Mouse (Mus musculus) G1E (cell line): ENCODE measurements around the gene Lrrd1. TPM values are rescaled to one million over a fixed set of nuclear protein-coding genes. Genes with fewer than 3 reads are reported as not detected.
"Not testable (repeated sequence)": the region's sequence is repeated elsewhere in the genome, so short reads cannot be mapped to it uniquely, and the experiment has no call there.

ENCODE experiments used
- ATAC-seq: 2 replicates; pipeline ENCODE4 v1.8.0; 2016; ENCODE audit warnings: mild to moderate bottlenecking; ENCODE audit not compliant: insufficient number of reproducible peaks, poor library complexity, low FRiP score, severe bottlenecking; ENCODE audit errors: extremely low read depth
- DNase-seq: peaks from one replicate; pipeline ENCODE4 v3.0.0; 2012; ENCODE audit warnings: low spot score
- H3K27me3 ChIP-seq: 2 replicates; pipeline ENCODE4 v1.6.1; 2012; ENCODE audit warnings: mild to moderate bottlenecking, low read length, inconsistent platforms; ENCODE audit not compliant: insufficient read depth
- H3K36me3 ChIP-seq: replicated peaks from 2 replicates; pipeline ENCODE3; 2012; ENCODE audit warnings: mild to moderate bottlenecking, inconsistent platforms
- H3K4me1 ChIP-seq: 2 replicates; pipeline ENCODE4 v1.6.1; 2012; ENCODE audit warnings: low read depth, low read length, inconsistent platforms, mixed read lengths; ENCODE audit not compliant: insufficient read depth
- H3K4me3 ChIP-seq: 2 replicates; pipeline ENCODE4 v1.5.1; 2012; ENCODE audit warnings: low read depth, mild to moderate bottlenecking, inconsistent platforms, low read length, moderate library complexity, mixed read lengths
- H3K9me3 ChIP-seq: replicated peaks from 2 replicates; pipeline ENCODE4 v1.6.1; 2012; ENCODE audit warnings: inconsistent platforms
- CTCF ChIP-seq: IDR thresholded peaks from 2 replicates; pipeline ENCODE4 v1.5.1; 2012; ENCODE audit warnings: low read depth, low read length, inconsistent platforms, mixed read lengths
- GATA1 ChIP-seq: IDR thresholded peaks from 2 replicates; pipeline ENCODE4 v1.6.1; 2012; ENCODE audit warnings: borderline replicate concordance, low read length, inconsistent platforms, mixed read lengths
- GATA2 ChIP-seq: IDR thresholded peaks from 2 replicates; pipeline ENCODE4 v1.6.1; 2012; ENCODE audit warnings: low read depth, low read length, inconsistent platforms, borderline replicate concordance
- POLR2AphosphoS5 ChIP-seq: IDR thresholded peaks from 2 replicates; pipeline ENCODE4 v1.6.1; 2012; ENCODE audit warnings: low read depth, low read length, inconsistent platforms; ENCODE audit not compliant: insufficient replicate concordance
- TAL1 ChIP-seq: conservative IDR thresholded peaks from 2 replicates; pipeline ENCODE4 v1.6.1; 2012; ENCODE audit warnings: low read depth, low read length, inconsistent platforms, mixed read lengths
- polyA plus RNA-seq: library from polyadenylated mRNA; stranded (reverse); fragments of >175 nt; gene quantifications from 2 replicates; pipeline ENCODE4 v1.2.3, GENCODE M21; 2012
- total RNA-seq, 2 experiments: library from RNA; stranded (forward) in 1 of 2; stranded (reverse) in 1 of 2; fragments of 200-1000 nt in 1 of 2; fragments of >200 nt in 1 of 2; fragmentation: Nextera tagmentation in 1 of 2; gene quantifications; 2 replicates each; pipeline ENCODE4 v1.2.3; 2014 to 2017

Gene Lrrd1
- total RNA-seq (2014; fragmentation: Nextera tagmentation) = not detected in 2 replicates
- 0.17 and 0.22 TPM in 2 replicates for total RNA-seq (2017)
- polyA plus RNA-seq = 0.02 TPM in 1 of 2 replicates, not detected in the other

- Histone ChIP-seq H3K4me1 (no peaks in the 10 kb centered on the region), H3K36me3 (peaks cover 31% of the 10 kb centered on the region), H3K4me3 (no peak within 1 kb of the TSS), H3K9me3 (no peaks in the 10 kb centered on the region), H3K27me3 (peaks cover 4% of the 10 kb centered on the region; the same call in 1 of the 2 replicates)
- no peak for ATAC-seq
- TF ChIP-seq CTCF (no peak), POLR2AphosphoS5 (no peak), TAL1 (no peak), GATA1 (no peak), GATA2 (no peak)
- no peak for DNase-seq
Observed at GRCm38 (mm10) chr5:3845026-3845425, at the start of gene Lrrd1. Gene Lrrd1, plus strand, starts transcription at chr5:3845173.

- Histone ChIP-seq H3K4me1 (peaks cover 19% of the 10 kb centered on the region), H3K36me3 (peaks cover 25% of the 10 kb centered on the region)
- not testable (repeated sequence) for H3K27me3 ChIP-seq, DNase-seq, H3K9me3 ChIP-seq, ATAC-seq, H3K4me3 ChIP-seq
Observed at GRCm38 (mm10) chr5:3797101-3797500, 47.9 kb upstream of the Lrrd1 start.

GRCm38 (mm10) chr5:3798656-3799055 lies 46.3 kb upstream of the Lrrd1 start:
- ATAC-seq, DNase-seq, H3K27me3 ChIP-seq, H3K9me3 ChIP-seq, H3K4me3 ChIP-seq: not testable (repeated sequence)
- Histone ChIP-seq H3K4me1 (peaks cover 21% of the 10 kb centered on the region), H3K36me3 (peaks cover 19% of the 10 kb centered on the region)

DNA sequence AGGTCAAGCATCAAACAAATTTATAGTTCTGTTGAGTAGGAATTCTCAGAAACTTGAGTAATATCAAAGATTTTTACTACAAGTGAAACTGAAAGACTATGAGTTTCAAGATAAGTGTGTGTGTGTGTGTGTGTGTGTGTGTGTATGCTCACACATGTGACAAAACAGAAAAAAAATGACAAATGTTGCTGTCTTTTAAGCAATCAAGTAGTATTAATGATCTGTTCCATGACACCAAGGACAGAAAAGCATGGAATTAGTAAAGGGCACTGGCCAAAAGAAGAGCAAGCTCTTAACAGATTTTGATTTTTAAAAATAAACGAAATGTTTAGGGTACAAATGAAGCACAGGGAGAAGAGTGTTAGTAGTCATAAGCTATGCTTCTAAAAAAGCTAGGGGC lies 44.9 kb upstream of the Lrrd1 start:
- TF ChIP-seq CTCF (no peak), POLR2AphosphoS5 (no peak), GATA1 (no peak), TAL1 (no peak), GATA2 (no peak)
- Histone ChIP-seq H3K9me3 (no peaks in the 10 kb centered on the region), H3K27me3 (no peaks in the 10 kb centered on the region), H3K4me1 (peaks cover 23% of the 10 kb centered on the region), H3K36me3 (peaks cover 14% of the 10 kb centered on the region), H3K4me3 (no peak overlapping the region)
- ATAC-seq (no peak), DNase-seq (no peak)

- H3K36me3 ChIP-seq = peaks cover 8% of the 10 kb centered on the region
- DNase-seq (no peak), ATAC-seq (no peak)
- no peak for TF ChIP-seq GATA2
- no peaks in the 10 kb centered on the region for H3K27me3 ChIP-seq
- no peak overlapping the region for H3K4me3 ChIP-seq
- H3K4me1 ChIP-seq = peaks cover 23% of the 10 kb centered on the region
- no peaks in the 10 kb centered on the region for H3K9me3 ChIP-seq
Observed at GRCm38 (mm10) chr5:3800881-3801280, 44.1 kb upstream of the Lrrd1 start.

DNA sequence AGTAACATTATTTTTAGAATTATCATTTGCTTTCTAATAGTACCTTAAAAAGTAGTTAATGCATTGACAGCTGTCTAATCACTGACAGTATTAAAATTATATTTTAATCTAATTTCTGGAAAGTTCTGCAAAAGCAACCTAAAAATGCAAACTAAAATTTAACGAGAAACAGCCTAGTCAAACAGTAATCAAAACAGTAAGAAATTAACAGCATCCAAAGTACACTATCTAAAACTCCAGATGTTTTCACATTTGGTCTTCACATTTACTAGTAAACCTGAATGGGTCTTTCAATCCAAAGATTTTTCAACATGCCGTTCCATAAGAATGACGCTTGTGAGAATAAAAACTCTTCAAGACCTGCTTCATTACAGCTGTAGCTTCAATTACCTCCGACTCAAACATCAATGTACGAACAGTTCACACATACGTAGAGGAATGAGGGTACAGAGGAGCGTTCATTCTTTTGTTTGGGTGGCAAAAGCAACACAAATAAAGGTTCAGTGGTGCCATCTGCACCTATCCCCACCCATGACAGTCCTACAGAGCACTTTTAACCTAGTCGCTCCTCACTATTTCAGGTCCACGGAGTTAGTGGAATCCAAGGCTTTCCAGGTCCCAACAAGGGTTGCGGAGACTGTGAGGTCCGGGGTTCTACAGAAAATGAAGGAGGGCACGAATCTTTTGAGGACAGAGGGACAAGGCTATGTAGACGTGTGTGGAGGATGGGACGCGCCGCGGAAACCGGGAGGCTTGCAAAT lies 43.1 kb upstream of the Lrrd1 start:
- peaks cover 23% of the 10 kb centered on the region for H3K4me1 ChIP-seq
- peak overlapping the region; percentile 97 for H3K4me3 ChIP-seq
- no peaks in the 10 kb centered on the region for H3K9me3 ChIP-seq
- DNase-seq (peak; percentile 4), ATAC-seq (no peak)
- peaks cover 8% of the 10 kb centered on the region for H3K36me3 ChIP-seq
- no peaks in the 10 kb centered on the region for H3K27me3 ChIP-seq
- no peak for TF ChIP-seq GATA2
- no peak for TF ChIP-seq GATA1
- TF ChIP-seq CTCF = no peak
- TF ChIP-seq TAL1 = no peak
- no peak for TF ChIP-seq POLR2AphosphoS5
